Mouse (Mus musculus): ENCODE measurements around the gene Fmo4.
A peak's percentile ranks its signal among the peaks of the same experiment; 100 is the strongest.

Fmo4 gene

DNA sequence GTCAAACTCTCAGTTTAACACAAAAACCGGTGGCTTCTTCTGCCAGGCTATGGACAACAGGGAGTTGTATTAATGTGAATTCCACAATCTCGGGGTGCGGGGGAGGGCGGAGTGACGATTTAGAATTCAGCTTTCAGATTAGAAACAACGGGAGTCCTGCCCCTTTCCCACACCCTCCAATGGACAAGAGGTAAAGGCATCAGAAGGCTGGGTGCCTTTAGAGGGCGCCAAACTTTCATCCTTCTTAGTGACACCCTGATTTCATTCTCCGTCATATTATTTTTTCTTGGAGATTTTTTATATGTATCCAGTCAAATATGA lies at the start of gene Fmo4:
Fmo4 (minus strand) TSS at position 137 of the 321 bp plus-strand sequence.
- peak; percentile 92 for DNase-seq

- DNase-seq = no peak
Measured at GRCm38 (mm10) chr1:162862328-162862727, 48.6 kb upstream of the Fmo4 start.

DNA sequence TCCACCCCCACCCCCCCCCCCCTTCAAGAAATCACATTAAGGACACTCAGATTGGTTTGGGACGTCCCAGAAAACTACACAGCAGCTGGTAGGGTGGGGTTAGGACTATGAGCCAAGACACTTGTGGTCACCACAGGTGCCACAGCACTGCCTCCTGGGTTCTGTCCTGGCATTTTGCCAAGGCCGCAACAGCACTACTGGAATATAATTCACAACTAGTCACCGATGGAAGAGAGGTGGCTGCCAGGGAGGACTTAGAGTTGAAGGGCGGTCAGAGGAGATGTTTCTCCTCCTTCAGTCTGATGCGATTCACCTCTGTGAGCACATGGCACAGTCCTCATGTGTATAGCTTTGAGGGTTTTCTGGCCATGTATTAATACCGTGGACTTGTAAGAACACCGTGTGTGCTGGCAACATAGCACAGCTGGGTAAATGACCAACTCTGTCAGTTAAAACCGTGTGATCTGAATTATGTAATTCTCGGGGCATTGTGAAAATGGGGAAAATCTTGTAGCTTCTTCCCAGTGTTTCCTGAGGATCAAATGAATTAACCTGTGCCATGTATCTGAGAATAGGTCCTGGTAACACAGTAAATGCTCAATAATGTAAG lies 46.3 kb upstream of the Fmo4 start:
- peak; percentile 85 for DNase-seq

DNA sequence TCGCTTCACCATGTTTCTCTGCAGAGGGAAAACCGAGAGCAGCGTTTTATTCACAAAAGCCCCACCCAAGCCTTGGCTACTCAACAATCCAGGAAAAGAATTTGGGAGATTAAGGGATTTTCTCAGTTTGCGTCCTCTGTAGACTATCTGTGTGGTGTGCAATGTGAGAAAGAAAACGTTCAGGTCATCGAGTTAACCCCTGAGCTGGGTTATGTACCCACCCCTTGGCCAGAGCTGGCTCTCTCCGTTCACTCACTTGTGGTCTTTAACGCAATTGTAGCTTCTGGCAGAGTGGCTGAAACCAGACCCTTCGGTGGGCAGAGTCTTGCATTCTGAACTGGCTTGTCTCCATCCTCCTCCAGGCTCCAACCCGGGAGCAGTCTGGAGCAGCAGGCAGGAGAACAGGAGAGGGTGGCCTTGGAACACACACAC lies 45.8 kb upstream of the Fmo4 start:
- peak; percentile 71 for DNase-seq

DNA sequence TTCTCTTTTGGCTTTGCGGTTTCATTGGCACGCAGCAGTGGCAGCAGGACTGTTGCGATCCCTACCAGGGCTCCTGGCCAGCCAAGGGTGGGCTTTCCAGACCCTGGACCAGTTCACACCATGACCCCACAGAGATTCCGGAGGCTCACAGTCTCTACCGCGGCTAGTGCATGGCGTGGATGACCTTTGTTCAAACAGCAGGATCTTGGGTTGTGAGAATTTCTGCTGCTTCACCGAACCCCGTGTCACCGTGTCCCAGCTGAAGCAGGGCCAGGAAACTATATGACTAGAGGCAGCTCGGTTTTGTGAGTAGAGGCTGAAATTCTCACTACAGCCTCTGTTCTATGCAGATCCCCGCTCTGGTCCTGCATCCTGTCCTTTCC lies 45.0 kb upstream of the Fmo4 start:
- peak; percentile 71 for DNase-seq

DNA sequence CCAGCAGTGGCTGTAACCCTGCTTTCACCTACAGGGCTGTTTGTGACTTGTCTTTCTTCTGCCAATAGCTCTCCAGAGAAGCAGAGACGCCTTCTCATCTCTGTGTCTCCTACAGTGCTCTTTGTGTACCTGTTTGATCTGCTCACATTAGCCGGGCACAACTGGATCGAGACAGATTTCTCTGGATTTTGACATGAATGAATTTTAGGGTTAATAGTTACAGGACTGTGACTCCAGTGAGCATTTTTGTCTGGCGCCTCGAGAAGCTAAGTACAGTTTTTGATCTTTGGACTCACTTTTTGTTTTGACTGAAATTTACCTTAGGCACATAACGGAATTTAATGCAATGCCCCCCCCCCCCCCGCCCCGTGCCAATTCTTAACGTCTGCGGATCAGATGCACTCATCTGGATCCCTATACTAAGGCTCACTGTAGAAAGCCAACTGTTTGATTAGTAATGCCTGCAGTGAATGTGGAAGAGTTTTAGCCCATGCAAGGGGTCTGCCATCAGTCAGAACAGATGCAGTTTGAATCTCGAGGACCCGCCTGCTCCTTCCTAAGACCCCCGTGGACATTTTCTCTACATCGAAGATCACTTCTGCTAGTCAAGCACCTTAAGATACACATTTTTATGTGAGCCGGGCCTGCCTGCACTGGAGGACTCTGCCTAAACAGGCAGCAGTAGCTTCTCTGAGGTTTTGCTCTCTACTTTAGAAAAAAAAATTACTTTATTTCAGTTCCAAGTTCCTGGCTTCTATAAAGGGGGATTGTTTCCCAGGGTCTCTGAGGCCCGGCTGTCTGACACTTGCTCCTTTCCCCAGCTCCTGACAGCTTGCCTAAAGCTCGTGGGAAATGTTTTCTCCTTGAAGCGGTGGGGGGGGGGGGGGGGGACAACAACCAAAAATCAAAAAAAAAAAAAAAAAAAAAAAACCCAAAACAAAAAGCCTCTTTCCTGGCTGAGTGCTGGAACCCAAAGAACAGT lies 44.3 kb upstream of the Fmo4 start:
- peak; percentile 89 for DNase-seq

GRCm38 (mm10) chr1:162853812-162854482 lies 40.2 kb upstream of the Fmo4 start:
- peak; percentile 79 for DNase-seq

- no peak for DNase-seq
Measured at GRCm38 (mm10) chr1:162847554-162847953, 33.8 kb upstream of the Fmo4 start.

DNA sequence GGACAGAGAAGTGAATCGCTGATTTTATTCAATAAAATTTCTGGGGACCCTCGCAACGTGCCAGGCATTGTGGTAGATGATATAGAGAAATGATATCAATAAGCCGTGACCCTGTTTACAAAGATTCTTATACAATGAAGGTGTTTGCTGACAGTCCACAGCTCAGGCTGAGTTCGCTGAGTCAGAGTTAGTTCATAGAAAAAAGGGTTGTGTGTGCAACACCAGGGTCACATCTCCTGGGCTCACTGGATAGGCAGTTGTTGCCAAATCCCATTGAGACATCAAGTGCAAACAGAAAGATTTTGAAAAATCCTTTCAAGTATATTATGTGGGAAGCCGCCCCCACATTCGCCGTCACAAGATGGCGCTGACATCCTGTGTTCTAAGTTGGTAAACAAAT lies 26.4 kb upstream of the Fmo4 start:
- DNase-seq = no peak

DNA sequence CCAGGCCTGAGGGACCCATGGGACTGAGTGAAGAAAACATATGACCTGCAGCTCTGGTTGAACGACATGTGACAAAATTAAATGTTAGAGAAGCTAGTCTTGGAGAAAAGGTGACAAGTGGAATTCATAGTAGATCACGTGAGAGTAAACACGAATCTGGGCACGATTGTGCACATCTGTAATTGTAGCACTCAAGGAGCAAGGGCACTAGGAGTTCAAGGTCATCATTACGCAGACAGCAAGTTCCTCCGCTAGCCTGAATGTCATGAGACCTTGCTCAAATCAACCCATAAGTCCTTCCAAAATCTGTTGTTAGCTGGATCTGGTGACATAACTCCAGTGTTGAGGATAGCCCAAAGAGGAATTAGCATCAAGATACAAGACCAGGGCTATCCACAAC lies 25.2 kb upstream of the Fmo4 start:
- DNase-seq = no peak

DNA sequence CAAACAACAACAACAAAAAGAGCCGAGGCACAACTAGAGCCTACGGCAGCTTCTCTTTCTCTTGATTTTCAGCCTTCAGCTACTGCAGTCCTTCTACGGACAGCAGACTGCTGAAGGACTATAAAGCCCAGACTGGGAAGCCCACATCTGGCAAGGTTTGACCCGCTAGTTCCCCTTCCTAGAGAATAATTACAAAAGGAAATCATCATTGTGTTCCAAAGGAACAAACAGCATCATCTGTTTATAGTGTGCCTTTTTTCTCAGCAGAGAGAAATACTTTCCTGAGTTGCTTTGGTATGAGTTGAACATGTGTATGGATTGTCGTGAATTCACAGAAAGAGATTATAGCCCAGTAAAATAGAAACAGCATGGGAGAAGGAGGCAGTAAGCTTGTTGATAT lies 20.6 kb upstream of the Fmo4 start:
- no peak for DNase-seq

- no peak for DNase-seq
Measured at GRCm38 (mm10) chr1:162832574-162832953, 18.8 kb upstream of the Fmo4 start.

GRCm38 (mm10) chr1:162831838-162832573 lies 18.2 kb upstream of the Fmo4 start:
- DNase-seq = no peak

- no peak for DNase-seq
Measured at GRCm38 (mm10) chr1:162819280-162819679, 5.5 kb upstream of the Fmo4 start.

GRCm38 (mm10) chr1:162815381-162816127 lies 1.8 kb upstream of the Fmo4 start:
- peak; percentile 91 for DNase-seq

DNA sequence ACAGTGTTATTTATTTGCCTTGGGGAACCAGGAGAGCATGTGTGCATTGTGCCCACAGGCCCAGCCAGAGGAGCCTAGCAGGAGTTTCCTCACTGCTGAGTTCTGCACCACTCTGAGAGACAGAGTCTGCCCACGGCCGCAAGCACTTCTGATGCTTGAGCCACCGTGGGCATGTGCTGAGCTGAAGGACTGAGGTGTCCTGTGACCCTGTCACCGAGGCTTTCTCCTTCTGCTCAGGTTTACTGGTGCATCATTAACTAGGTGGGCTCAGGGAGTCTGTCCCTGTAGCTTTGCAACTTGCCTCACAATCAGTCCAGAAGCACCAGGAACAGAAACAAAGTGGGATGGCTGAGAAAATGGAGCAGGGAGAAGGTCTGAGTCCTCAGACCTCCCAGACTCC lies 1.2 kb upstream of the Fmo4 start:
- DNase-seq = no peak

- DNase-seq = no peak
Measured at GRCm38 (mm10) chr1:162813143-162813835, 483 bp downstream of the Fmo4 start.

DNA sequence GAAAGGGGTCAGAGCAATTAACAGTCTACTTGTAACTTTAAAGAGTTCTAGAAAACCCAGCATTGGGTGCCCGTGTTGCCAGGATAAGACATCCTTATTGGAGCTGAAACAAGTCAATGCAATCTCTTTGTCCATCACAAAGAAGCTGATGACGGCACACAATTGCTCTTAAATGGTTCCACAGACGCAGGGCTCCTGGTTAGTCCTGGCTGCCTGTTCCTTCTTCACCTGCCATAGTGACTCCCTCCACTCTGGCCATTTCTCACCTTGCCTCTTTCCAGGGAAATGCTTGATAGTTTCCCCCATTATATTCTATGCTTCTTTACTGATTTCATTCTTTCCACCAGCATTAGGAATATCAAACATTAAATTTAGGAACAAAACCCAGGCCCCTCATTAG lies 5.2 kb downstream of the Fmo4 start:
- no peak for DNase-seq

DNA sequence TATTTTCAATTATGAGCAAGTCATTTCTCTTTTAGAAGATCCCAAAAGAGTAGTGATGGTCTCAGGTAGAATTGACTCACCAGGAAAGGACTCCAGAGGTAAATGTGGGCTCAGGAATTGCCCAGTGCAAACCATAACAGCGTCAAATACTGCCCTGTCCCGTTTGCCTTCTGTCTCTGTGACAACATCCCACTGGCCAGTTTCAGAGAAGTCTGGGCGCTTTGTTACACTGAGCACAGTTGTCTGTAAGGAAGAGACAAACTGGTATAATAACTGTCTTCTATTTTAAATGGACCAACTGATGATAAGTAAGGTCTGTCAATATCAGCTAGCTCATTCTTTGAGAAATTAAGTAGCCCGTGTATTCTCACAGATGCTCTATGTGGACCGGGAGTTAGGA lies 6.3 kb downstream of the Fmo4 start:
- DNase-seq = no peak

- DNase-seq = no peak
Measured at GRCm38 (mm10) chr1:162805011-162805410, 8.8 kb downstream of the Fmo4 start.

DNA sequence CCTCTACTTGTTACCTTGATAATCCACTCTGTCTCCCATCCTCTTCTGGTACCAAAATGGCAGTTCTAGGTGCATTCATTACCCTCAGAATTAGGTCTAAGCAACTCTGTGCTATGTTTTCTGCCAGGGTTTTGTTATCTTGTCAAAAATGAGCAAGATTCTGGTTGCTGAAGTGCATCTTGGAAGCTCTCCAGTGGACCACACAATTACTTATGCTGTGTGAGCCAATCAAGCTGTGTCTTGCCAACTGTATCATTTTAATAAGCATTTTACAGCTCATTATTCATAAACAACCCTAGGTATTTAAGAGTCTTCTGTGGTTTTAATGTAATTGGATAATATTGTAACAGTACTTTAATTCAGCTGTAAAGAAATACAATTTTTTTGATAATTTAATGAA lies 17.3 kb downstream of the Fmo4 start:
- no peak for DNase-seq
